Mouse (Mus musculus): ENCODE results near the gene Mt1. TPM values are rescaled to one million over a fixed set of nuclear protein-coding genes. Genes with fewer than 3 reads are reported as not detected.
A peak's percentile ranks its signal among the peaks of the same experiment; 100 is the strongest.

Gene Mt1
- total RNA-seq, 2 experiments from 2014 or later: 168 to 174 TPM

- no peak for DNase-seq
Observed at GRCm38 (mm10) chr8:94172809-94173732, 5.8 kb upstream of the Mt1 start.

- no peak for DNase-seq
Observed at GRCm38 (mm10) chr8:94173848-94174403, 5.0 kb upstream of the Mt1 start.

- DNase-seq: no peak
Observed at GRCm38 (mm10) chr8:94174619-94175213, 4.2 kb upstream of the Mt1 start.

- DNase-seq: no peak
Observed at GRCm38 (mm10) chr8:94177716-94178390, 1.0 kb upstream of the Mt1 start.

- DNase-seq: peak; percentile 35
Observed at GRCm38 (mm10) chr8:94179713-94180560, 1.1 kb downstream of the Mt1 start.

- no peak for DNase-seq
Observed at GRCm38 (mm10) chr8:94180561-94180908, 1.7 kb downstream of the Mt1 start.

- no peak for DNase-seq
Observed at GRCm38 (mm10) chr8:94182055-94182929, 3.4 kb downstream of the Mt1 start.

GRCm38 (mm10) chr8:94183117-94183516 is 4.2 kb downstream of the Mt1 start:
- DNase-seq: peak; percentile 85

GRCm38 (mm10) chr8:94184357-94184843 is 5.5 kb downstream of the Mt1 start:
- no peak for DNase-seq

- no peak for DNase-seq
Observed at GRCm38 (mm10) chr8:94185791-94186190, 6.9 kb downstream of the Mt1 start.

GRCm38 (mm10) chr8:94186542-94186941 is 7.7 kb downstream of the Mt1 start:
- DNase-seq: peak; percentile 81

GRCm38 (mm10) chr8:94187290-94188002 is 8.6 kb downstream of the Mt1 start:
- DNase-seq: no peak

- peak; percentile 29 for DNase-seq
Observed at GRCm38 (mm10) chr8:94189275-94190031, 10.6 kb downstream of the Mt1 start.

GRCm38 (mm10) chr8:94191101-94191691 is 12.3 kb downstream of the Mt1 start:
- DNase-seq: peak; percentile 78

GRCm38 (mm10) chr8:94192926-94193325 is 14.0 kb downstream of the Mt1 start:
- no peak for DNase-seq

- no peak for DNase-seq
Observed at GRCm38 (mm10) chr8:94194591-94195223, 15.8 kb downstream of the Mt1 start.

- peak; percentile 77 for DNase-seq
Observed at GRCm38 (mm10) chr8:94199202-94199869, 20.5 kb downstream of the Mt1 start.

- no peak for DNase-seq
Observed at GRCm38 (mm10) chr8:94204043-94204442, 25.2 kb downstream of the Mt1 start.
